In genomic region chr19:34289948-34290789, GRCm38 (mm10) we compare ENCODE assay signal across 8 mouse cellular contexts. TPM values are rescaled to one million over a fixed set of nuclear protein-coding genes. Genes with fewer than 3 reads are reported as not detected.
DNase-seq lines count a peak whose midpoint lies in the region; ATAC-seq and TF ChIP-seq lines count a peak whose summit lies in the region.

Gene Fas (plus strand): TSS chr19:34290666.

- peaks cover 14% of the 10 kb centered on the region for H3K4me1 ChIP-seq in forebrain, embryonic 12.5 days
- peaks cover 5% of the 10 kb centered on the region for H3K4me1 ChIP-seq in heart, postnatal 0 days (ENCODE audit: control insufficient read depth, insufficient read depth)
- 0 out of 2 replicates have a peak, but pooled peaks cover 7% of the 10 kb centered on the region for H3K4me1 ChIP-seq in lung, embryonic 14.5 days (ENCODE audit: insufficient read depth)
- H3K4me1 ChIP-seq in neural tube, embryonic 14.5 days (ENCODE audit: control insufficient read depth, insufficient read depth, low read length), result peaks cover 7% of the 10 kb centered on the region
- peaks cover 5% of the 10 kb centered on the region for H3K4me1 ChIP-seq in testis, adult 2 months (ENCODE audit: control insufficient read depth, insufficient read depth, low read length)

- DNase-seq in 3T3-L1 (ENCODE audit: low read depth, low spot score), result peak; percentile 93
- peak; percentile 78 for DNase-seq in adrenal gland, adult 8-10 months
- DNase-seq in heart, postnatal 0 days (ENCODE audit: low spot score), result peak; percentile 76
- peak; percentile 89 to 94 for DNase-seq in kidney, postnatal 25 days
- peak; percentile 85 for DNase-seq in lung, embryonic 14.5 days

- H3K9ac ChIP-seq in forebrain, embryonic 12.5 days, result peak within 1 kb of the TSS; percentile 30; the same call in 1 of the 2 replicates
- H3K9ac ChIP-seq in heart, postnatal 0 days (replicated peaks; ENCODE audit: low read depth, low read length), result peak within 1 kb of the TSS; percentile 74
- peak within 1 kb of the TSS; percentile 34 for H3K9ac ChIP-seq in lung, embryonic 14.5 days
- H3K9ac ChIP-seq in neural tube, embryonic 14.5 days (replicated peaks; ENCODE audit: low read depth, low read length), result 0 out of 2 replicates have a peak within 1 kb of the TSS, but pooled peaks have one; percentile 28

- H3K4me3 ChIP-seq in forebrain, embryonic 12.5 days (replicated peaks), result peak within 1 kb of the TSS; percentile 39
- peak within 1 kb of the TSS; percentile 72 for H3K4me3 ChIP-seq in heart, postnatal 0 days (ENCODE audit: low read depth, low read length)
- H3K4me3 ChIP-seq in lung, embryonic 14.5 days (ENCODE audit: low read depth, low read length), result peak within 1 kb of the TSS; percentile 39
- peak within 1 kb of the TSS; percentile 31 for H3K4me3 ChIP-seq in neural tube, embryonic 14.5 days (ENCODE audit: low read depth, low read length)
- peak within 1 kb of the TSS; percentile 84 for H3K4me3 ChIP-seq in testis, adult 2 months (ENCODE audit: control insufficient read depth, low read depth, low read length)

- peaks cover 10% of the 10 kb centered on the region; the same call in 1 of the 2 replicates for H3K27me3 ChIP-seq in forebrain, embryonic 12.5 days
- H3K27me3 ChIP-seq in heart, postnatal 0 days (ENCODE audit: control insufficient read depth, insufficient read depth, low read length), result no peaks in the 10 kb centered on the region
- H3K27me3 ChIP-seq in lung, embryonic 14.5 days (ENCODE audit: insufficient read depth, low read length), result no peaks in the 10 kb centered on the region; the same call in 1 of the 2 replicates
- H3K27me3 ChIP-seq in neural tube, embryonic 14.5 days (ENCODE audit: control insufficient read depth, insufficient read depth, low read length), result no peaks in the 10 kb centered on the region
- H3K27me3 ChIP-seq in testis, adult 2 months (ENCODE audit: control insufficient read depth, insufficient read depth, low read length), result no peaks in the 10 kb centered on the region

- H3K4me2 ChIP-seq in forebrain, embryonic 12.5 days, result peak within 1 kb of the TSS; percentile 77
- H3K4me2 ChIP-seq in heart, postnatal 0 days (ENCODE audit: low read depth, low read length), result peak within 1 kb of the TSS; percentile 97
- H3K4me2 ChIP-seq in lung, embryonic 14.5 days, result peak within 1 kb of the TSS; percentile 68
- H3K4me2 ChIP-seq in neural tube, embryonic 14.5 days (ENCODE audit: low read depth, low read length), result peak within 1 kb of the TSS; percentile 76

- H3K9me3 ChIP-seq in forebrain, embryonic 12.5 days, result no peaks in the 10 kb centered on the region
- H3K9me3 ChIP-seq in heart, postnatal 0 days (replicated peaks; ENCODE audit: control insufficient read depth, low read length), result no peaks in the 10 kb centered on the region
- H3K9me3 ChIP-seq in lung, embryonic 14.5 days (ENCODE audit: low read depth, low read length), result no peaks in the 10 kb centered on the region
- H3K9me3 ChIP-seq in neural tube, embryonic 14.5 days (ENCODE audit: control insufficient read depth, low read length), result no peaks in the 10 kb centered on the region

- H3K36me3 ChIP-seq in forebrain, embryonic 12.5 days (replicated peaks), result no peaks in the 10 kb centered on the region
- H3K36me3 ChIP-seq in heart, postnatal 0 days (replicated peaks; ENCODE audit: control insufficient read depth, insufficient read depth, low read length), result no peaks in the 10 kb centered on the region
- H3K36me3 ChIP-seq in lung, embryonic 14.5 days (ENCODE audit: insufficient read depth), result no peaks in the 10 kb centered on the region
- H3K36me3 ChIP-seq in neural tube, embryonic 14.5 days (ENCODE audit: control insufficient read depth, insufficient read depth, low read length), result no peaks in the 10 kb centered on the region
- H3K36me3 ChIP-seq in testis, adult 2 months (ENCODE audit: control insufficient read depth, insufficient read depth, low read length), result no peaks in the 10 kb centered on the region

- peak; percentile 92 for ATAC-seq in forebrain, embryonic 12.5 days (ENCODE audit: low FRiP score)
- ATAC-seq in heart, postnatal 0 days (ENCODE audit: insufficient read depth, low read depth), result peak; percentile 94
- peak; percentile 98 for ATAC-seq in lung, embryonic 14.5 days (ENCODE audit: insufficient read depth)
- ATAC-seq in neural tube, embryonic 14.5 days (ENCODE audit: low read depth), result peak; percentile 94

- H3K27ac ChIP-seq in forebrain, embryonic 12.5 days, result no peak within 1 kb of the TSS
- H3K27ac ChIP-seq in heart, postnatal 0 days (ENCODE audit: low read depth), result peak within 1 kb of the TSS; percentile 47
- peak within 1 kb of the TSS; percentile 9; the same call in 1 of the 2 replicates for H3K27ac ChIP-seq in lung, embryonic 14.5 days (ENCODE audit: low read depth)
- no peak within 1 kb of the TSS for H3K27ac ChIP-seq in neural tube, embryonic 14.5 days (ENCODE audit: low read depth, low read length)
- no peak within 1 kb of the TSS for H3K27ac ChIP-seq in testis, adult 2 months (ENCODE audit: control insufficient read depth, insufficient read depth, low read depth, low read length)

- TF ChIP-seq EP300 in heart, postnatal 0 days (IDR thresholded peaks at IDR 0.05; ENCODE audit: low read depth), result no peak

- 3% methylated on average over 18 of the region's 19 CpGs for WGBS in forebrain, embryonic 12.5 days
- 4% methylated on average over 18 of the region's 19 CpGs for WGBS in heart, postnatal 0 days
- 2% methylated on average over 19 of the region's 19 CpGs for WGBS in lung, embryonic 14.5 days
- WGBS in neural tube, embryonic 14.5 days, result 2% methylated on average over 19 of the region's 19 CpGs

- peak; percentile 11; the same call in 1 of the 2 replicates for TF ChIP-seq CTCF in heart, postnatal 0 days (IDR thresholded peaks at IDR 0.05; ENCODE audit: low read depth)
- TF ChIP-seq CTCF in lung, embryonic 14.5 days (IDR thresholded peaks at IDR 0.05; ENCODE audit: low read depth), result no peak
- no peak for TF ChIP-seq CTCF in testis, adult 2 months (IDR thresholded peaks at IDR 0.05; ENCODE audit: control insufficient read depth, insufficient read depth, insufficient replicate concordance, low read depth, low read length)

- TF ChIP-seq POLR2A in testis, adult 2 months (IDR thresholded peaks at IDR 0.05; ENCODE audit: control insufficient read depth, low read depth, low read length), result 0 out of 2 replicates have a peak, but pooled peaks have one; percentile 34

RNA-seq across cellular contexts. Expression of gene Fas, which starts in this region (rescaled TPM):
- 10 to 100 TPM in 1 of 4 experiments, 1 to 10 TPM in 3; 7.9 to 10.1 (median 8.3) TPM for total RNA-seq in adrenal gland, adult 8-10 months (2022)
- 0.32 and 0.55 TPM in 2 replicates for polyA plus RNA-seq in forebrain, embryonic 12.5 days (2016; fragmentation: Nextera tagmentation; extraction: Ambion mirVana)
- 1.1 and 3.2 TPM in 2 replicates for total RNA-seq in heart, postnatal 0 days (2014; rRNA removed; ENCODE audit: low replicate concordance)
- 5.6 and 7.1 TPM in 2 replicates for polyA plus RNA-seq in heart, postnatal 0 days (2015; fragmentation: Nextera tagmentation; extraction: Ambion mirVana)
- 5.7 and 6.3 TPM in 2 replicates for polyA plus RNA-seq in lung, embryonic 14.5 days (2014; fragmentation: Nextera tagmentation; extraction: Ambion mirVana)
- polyA plus RNA-seq in neural tube, embryonic 14.5 days (2014; fragmentation: Nextera tagmentation; extraction: Ambion mirVana), result 1.1 and 1.4 TPM in 2 replicates
- polyA plus RNA-seq in testis, adult 2 months (2012; rRNA removed), result 0.55 TPM in 1 of 2 replicates, not detected in the other

Comparison
In these comparisons a context has a peak if more than half of its experiments do, and no peak if none do; other contexts are left out.
1. Peak in ATAC-seq, H3K4me3 ChIP-seq, H3K9ac ChIP-seq and H3K4me2 ChIP-seq in forebrain, embryonic 12.5 days; RNA of the gene not detected or under 1 TPM.
2. H3K27ac ChIP-seq: peak in heart, postnatal 0 days (single experiment) and lung, embryonic 14.5 days (single experiment); none in forebrain, embryonic 12.5 days (single experiment), neural tube, embryonic 14.5 days (single experiment) and testis, adult 2 months (single experiment).
3. H3K4me3 ChIP-seq: peak in every context shown above with its lines; median percentile 84 in testis, adult 2 months; 72 in heart, postnatal 0 days; 39 in forebrain, embryonic 12.5 days; 39 in lung, embryonic 14.5 days; 31 in neural tube, embryonic 14.5 days.
4. Peak in every context shown above with its lines, with median percentiles within 50 percentile points of each other: DNase-seq, ATAC-seq, H3K4me2 ChIP-seq and H3K9ac ChIP-seq.